Mouse (Mus musculus) kidney, embryonic 15.5 days (tissue): ENCODE data around the gene Cenpx. TPM values are rescaled to one million over a fixed set of nuclear protein-coding genes. Genes with fewer than 3 reads are reported as not detected.
"Not testable (repeated sequence)": the region's sequence is repeated elsewhere in the genome, so short reads cannot be mapped to it uniquely, and the experiment has no call there.

Source experiments
- ATAC-seq: fragments of 200-750 bp; cut with Nextera tagmentation; replicated peaks from 2 replicates; pipeline ENCODE4 v1.8.0; 2017; ENCODE audit warnings: moderate TSS enrichment; ENCODE audit not compliant: low FRiP score
- H3K27ac ChIP-seq: fragments of 300-500 bp; sonication (generic); 2 replicates; pipeline ENCODE4 v1.5.1; 2015; ENCODE audit warnings: mild to moderate bottlenecking, inconsistent platforms
- H3K27me3 ChIP-seq: fragments of 300-500 bp; sonication (generic); 2 replicates; pipeline ENCODE4 v1.6.1; 2015; ENCODE audit warnings: inconsistent platforms
- H3K36me3 ChIP-seq: fragments of 300-500 bp; sonication (generic); 2 replicates; pipeline ENCODE4 v1.6.1; 2015; ENCODE audit warnings: inconsistent platforms
- H3K4me1 ChIP-seq: fragments of 300-500 bp; sonication (generic); 2 replicates; pipeline ENCODE4 v1.6.1; 2015; ENCODE audit warnings: inconsistent platforms
- H3K4me2 ChIP-seq: fragments of 300-500 bp; sonication (generic); 2 replicates; pipeline ENCODE4 v1.6.1; 2015; ENCODE audit warnings: moderate library complexity, mild to moderate bottlenecking, inconsistent platforms
- H3K4me3 ChIP-seq: fragments of 300-500 bp; sonication (generic); replicated peaks from 2 replicates; pipeline ENCODE4 v1.5.1; 2015; ENCODE audit warnings: mild to moderate bottlenecking, inconsistent platforms
- H3K9ac ChIP-seq: fragments of 300-500 bp; sonication (generic); 2 replicates; pipeline ENCODE4 v1.6.1; 2015; ENCODE audit warnings: mild to moderate bottlenecking, inconsistent platforms
- H3K9me3 ChIP-seq: fragments of 300-500 bp; sonication (generic); replicated peaks from 2 replicates; pipeline ENCODE4 v1.6.1; 2016; ENCODE audit warnings: inconsistent platforms
- WGBS: fragments of 180-500 bp; shearing (Covaris S2); methylation state at CpG from one replicate; pipeline ENCODE4 v1.1.7; 2015; ENCODE audit warnings: mixed read lengths; 5-methylcytosine and 5-hydroxymethylcytosine counted together
- polyA plus RNA-seq: library from polyadenylated mRNA; unstranded; fragments of >200 nt; fragmentation: Nextera tagmentation; extraction: Ambion mirVana; gene quantifications from 2 replicates; pipeline ENCODE4 v1.2.1, GENCODE M21; 2015

Gene Cenpx
- polyA plus RNA-seq, 1 experiment from 2014 or later: 164 TPM

DNA sequence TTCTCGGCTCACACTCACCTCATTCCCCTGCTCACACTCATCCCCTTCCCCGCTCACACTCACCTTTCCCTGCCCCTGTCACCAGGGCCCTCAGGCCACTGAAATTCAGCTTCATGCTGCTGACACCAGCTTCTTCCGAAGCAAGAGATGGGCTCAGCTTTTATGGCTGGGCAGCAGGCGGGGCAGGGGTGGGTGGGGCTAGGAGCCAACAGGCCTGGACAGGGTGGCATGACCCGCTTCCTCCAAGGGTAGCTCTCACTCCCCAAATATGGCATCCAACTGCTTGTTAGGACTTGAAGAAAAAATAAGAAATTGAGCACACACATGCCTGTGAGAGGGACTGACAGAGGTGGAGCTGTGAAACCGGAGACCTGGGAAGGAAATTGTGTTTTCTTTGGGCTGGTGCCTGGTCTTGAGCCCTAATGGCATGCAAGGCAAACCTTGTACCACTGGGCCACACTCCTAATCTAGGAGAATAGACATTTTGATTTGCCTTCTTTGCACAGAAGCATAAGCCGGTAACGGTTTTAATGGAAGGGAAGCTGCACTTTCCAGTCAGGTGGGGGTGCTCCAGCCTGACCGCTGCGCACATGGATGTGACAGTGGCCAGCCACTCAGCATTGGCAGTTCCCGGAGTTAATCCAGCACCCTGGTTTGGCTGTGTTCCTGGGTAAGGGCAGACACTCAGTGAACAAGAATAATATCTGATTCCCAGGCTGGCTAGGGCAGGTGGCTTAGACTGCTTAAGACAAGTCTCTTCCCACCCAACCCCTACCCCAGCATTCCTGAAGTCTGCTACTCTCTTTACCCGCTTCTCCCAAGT lies 18.5 kb upstream of the Cenpx start, which contains the start of gene Cbr2:
TSS of gene Cbr2 (minus strand) at position 257 of the 823 bp plus-strand sequence.
- H3K4me3 ChIP-seq: no peak within 1 kb of the TSS
- no peaks in the 10 kb centered on the region for H3K9me3 ChIP-seq
- 62% methylated on average over 12 of the region's 12 CpGs for WGBS
- no peak for ATAC-seq
- H3K4me2 ChIP-seq: no peak within 1 kb of the TSS
- H3K4me1 ChIP-seq: peaks cover 12% of the 10 kb centered on the region
- H3K27me3 ChIP-seq: peaks cover 4% of the 10 kb centered on the region; the same call in 1 of the 2 replicates
- no peaks in the 10 kb centered on the region for H3K36me3 ChIP-seq
- no peak within 1 kb of the TSS for H3K27ac ChIP-seq
- H3K9ac ChIP-seq: no peak within 1 kb of the TSS

DNA sequence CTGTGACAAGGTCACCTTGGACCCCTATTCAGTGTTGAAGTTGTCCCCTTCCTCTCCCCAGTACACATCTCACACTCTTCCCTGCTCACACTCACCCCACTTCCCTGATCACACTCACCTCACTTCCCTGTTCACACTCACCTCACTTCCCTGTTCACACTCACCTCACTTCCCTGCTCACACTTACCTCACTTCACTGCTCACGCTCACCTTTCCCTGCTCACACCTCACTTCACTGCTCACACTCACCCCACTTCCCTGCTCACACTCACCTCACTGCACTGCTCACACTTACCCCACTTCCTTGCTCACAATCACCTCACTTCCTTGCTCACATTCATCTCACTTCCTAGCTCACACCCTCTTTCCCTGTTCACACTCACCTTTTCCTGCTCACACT lies 17.9 kb upstream of the Cenpx start:
- no peaks in the 10 kb centered on the region for H3K36me3 ChIP-seq
- no peak overlapping the region for H3K27ac ChIP-seq

DNA sequence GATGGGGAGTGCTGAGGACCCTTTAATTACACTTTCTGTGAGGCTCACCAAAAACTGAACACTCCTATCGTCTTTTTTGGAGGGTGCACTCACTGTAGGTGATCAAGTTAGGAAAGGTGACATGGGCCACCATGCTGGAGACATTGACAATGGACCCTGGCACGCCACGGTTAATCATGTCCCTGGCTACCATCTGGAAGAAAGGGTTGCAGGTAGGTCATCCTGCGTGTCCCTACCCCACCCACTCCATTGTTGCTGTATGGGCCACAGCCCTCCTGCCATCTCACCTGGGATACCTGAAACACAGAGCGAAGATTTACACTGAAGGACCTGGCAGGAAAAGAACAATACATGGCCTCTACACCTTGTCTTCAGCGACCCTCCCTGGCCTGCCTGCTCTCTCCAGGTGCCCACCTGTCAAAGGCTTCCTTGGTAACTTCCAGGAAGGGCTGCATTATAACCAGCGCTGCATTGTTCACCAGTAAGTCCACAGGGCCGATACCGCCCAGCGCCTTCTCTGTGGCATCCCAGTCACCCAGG lies 16.9 kb upstream of the Cenpx start:
- H3K27ac ChIP-seq: no peak overlapping the region
- no peaks in the 10 kb centered on the region for H3K9me3 ChIP-seq
- H3K4me2 ChIP-seq: no peak overlapping the region
- peaks cover 23% of the 10 kb centered on the region for H3K4me1 ChIP-seq
- whole genome bisulfite sequencing: 85% methylated on average over 10 of the region's 10 CpGs
- ATAC-seq: no peak
- H3K27me3 ChIP-seq: peaks cover 4% of the 10 kb centered on the region; the same call in 1 of the 2 replicates
- no peak overlapping the region for H3K9ac ChIP-seq
- H3K4me3 ChIP-seq: no peak overlapping the region
- H3K36me3 ChIP-seq: 0 out of 2 replicates have a peak, but pooled peaks cover under 1% of the 10 kb centered on the region

More for the DNA sequence above, 17.9 kb upstream of the Cenpx start:
- Histone ChIP-seq H3K4me2 (no peak overlapping the region), H3K4me1 (peaks cover 18% of the 10 kb centered on the region), H3K4me3 (no peak overlapping the region), H3K9me3 (no peaks in the 10 kb centered on the region), H3K27me3 (peaks cover 4% of the 10 kb centered on the region; the same call in 1 of the 2 replicates), H3K9ac (no peak overlapping the region)
- no peak for ATAC-seq
- WGBS: 100% methylated on average over 1 of the region's 1 CpGs

DNA sequence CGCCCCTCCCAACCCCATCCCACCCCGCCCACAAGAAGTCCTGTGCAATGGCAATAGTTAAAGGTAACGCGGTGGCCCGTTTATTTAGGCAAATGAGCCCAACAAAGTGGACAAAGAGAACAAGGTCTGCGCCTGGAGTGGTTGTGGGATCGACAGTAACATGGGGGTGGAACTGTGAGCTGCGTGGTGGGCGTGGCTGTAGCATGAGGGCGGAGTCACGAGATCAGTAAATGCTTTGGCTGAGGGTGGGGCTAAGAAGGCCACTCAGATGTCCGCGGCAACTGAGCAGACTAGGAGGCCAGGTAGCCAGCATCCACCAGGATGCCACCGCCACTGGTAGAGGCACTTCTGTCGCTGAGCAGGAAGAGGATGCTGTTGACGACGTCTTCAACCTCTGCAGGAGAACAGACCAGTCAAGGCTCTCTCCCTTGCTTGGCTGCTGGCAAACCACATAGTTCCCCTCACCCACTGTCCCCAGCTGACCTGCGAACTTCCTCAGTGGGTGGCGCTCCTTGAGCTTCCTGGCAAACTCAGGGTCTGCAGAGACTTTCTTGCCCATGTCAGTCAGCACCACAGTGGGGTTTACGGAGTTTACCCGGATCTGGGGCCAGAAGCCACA lies 16.0 kb upstream of the Cenpx start:
- Histone ChIP-seq H3K4me1 (peaks cover 23% of the 10 kb centered on the region), H3K4me2 (peak overlapping the region; percentile 53), H3K4me3 (peak overlapping the region; percentile 9; the same call in 1 of the 2 replicates)
- not testable (repeated sequence) for H3K9ac ChIP-seq, H3K27me3 ChIP-seq, H3K36me3 ChIP-seq, H3K9me3 ChIP-seq, H3K27ac ChIP-seq
- WGBS: 3% methylated on average over 18 of the region's 21 CpGs
- ATAC-seq: 0 out of 2 replicates have a peak, but pooled peaks have one; percentile 22

DNA sequence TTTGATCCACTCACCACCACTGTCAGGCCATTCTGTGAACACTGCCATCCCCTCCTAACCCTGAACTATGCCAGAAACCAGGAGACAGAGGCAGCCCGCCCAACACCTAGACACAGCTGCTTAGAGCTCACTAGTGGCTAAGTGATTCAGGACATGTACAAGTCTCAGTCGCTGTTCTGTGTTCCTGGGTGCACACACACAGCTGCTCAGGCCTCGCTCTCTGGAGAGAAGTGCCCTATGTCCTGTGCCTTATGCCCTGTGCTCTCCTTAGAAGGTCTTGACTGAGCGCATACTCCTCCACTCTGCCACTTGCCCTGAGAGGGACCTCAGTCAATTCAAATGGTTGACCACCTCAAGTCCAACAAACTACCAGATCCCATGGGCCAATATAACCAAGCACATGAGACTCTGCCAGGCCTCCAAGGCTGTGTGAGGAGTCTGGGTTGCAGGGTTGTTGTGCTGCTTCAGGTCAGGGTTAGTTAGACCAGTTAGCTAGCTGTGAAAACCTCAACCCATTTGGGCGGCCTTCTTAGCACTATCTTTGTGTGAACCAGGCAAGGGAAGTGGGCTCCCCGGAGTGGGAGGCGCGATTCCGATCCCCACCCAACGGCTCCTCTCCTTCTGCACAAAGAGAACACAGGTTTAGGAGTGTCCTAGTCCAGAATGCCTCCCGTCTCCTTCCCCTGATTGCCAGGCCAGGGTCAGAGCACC lies 15.1 kb upstream of the Cenpx start:
- peaks cover 4% of the 10 kb centered on the region; the same call in 1 of the 2 replicates for H3K27me3 ChIP-seq
- H3K36me3 ChIP-seq: 0 out of 2 replicates have a peak, but pooled peaks cover 7% of the 10 kb centered on the region
- no peak overlapping the region for H3K27ac ChIP-seq
- H3K4me3 ChIP-seq: no peak overlapping the region
- no peak overlapping the region for H3K9ac ChIP-seq
- no peaks in the 10 kb centered on the region for H3K9me3 ChIP-seq
- no peak for ATAC-seq
- H3K4me1 ChIP-seq: peaks cover 23% of the 10 kb centered on the region
- WGBS: 73% methylated on average over 11 of the region's 11 CpGs
- H3K4me2 ChIP-seq: peak overlapping the region; percentile 53

DNA sequence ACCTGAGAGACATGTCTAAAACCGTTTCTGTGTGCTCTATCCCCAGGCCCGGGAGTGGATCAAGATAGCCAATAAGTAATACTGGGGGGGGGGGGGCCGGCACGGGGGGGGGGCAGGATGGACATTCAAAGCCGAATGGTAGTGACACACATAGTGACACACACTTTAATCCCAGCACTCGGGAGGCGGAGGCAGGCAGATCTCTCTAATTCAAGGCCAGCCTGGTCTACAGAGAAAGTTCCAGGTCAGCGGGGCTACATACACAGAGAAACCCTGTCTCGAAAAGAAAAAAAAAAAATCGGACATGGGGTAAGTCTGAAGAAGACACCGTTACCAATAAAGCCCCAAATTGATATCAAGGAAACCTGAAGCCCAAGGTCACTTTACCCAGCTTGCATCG lies 14.0 kb upstream of the Cenpx start:
- H3K27me3 ChIP-seq: peaks cover 7% of the 10 kb centered on the region; the same call in 1 of the 2 replicates
- peak overlapping the region; percentile 95 for H3K4me2 ChIP-seq
- no peak overlapping the region for H3K27ac ChIP-seq
- WGBS: 57% methylated on average over 12 of the region's 12 CpGs
- H3K4me3 ChIP-seq: no peak overlapping the region
- ATAC-seq: no peak
- H3K4me1 ChIP-seq: peaks cover 22% of the 10 kb centered on the region
- no peaks in the 10 kb centered on the region for H3K9me3 ChIP-seq
- H3K36me3 ChIP-seq: 0 out of 2 replicates have a peak, but pooled peaks cover 7% of the 10 kb centered on the region
- no peak overlapping the region for H3K9ac ChIP-seq

DNA sequence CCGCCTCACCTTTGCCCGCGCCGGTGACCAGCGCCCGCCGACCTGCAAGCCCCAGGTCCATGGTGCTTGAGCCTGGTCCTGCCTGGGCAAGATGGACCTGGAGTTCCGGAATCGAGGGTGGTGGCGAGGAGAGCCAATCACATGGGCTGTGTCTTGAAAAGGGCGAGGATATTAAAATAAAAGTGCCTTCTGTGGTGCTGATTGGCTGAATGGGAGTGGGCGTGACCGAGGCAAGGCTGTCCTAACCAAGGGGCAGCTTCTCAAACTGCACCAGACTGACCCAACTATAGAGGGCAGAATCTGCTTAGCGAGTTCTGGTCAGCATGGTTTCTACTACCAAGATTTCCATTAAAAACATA lies 13.6 kb upstream of the Cenpx start, which contains the start of gene Dcxr:
TSS of gene Dcxr (minus strand) at position 113 of the 359 bp plus-strand sequence.
- ATAC-seq: peak; percentile 89
- WGBS: under 1% methylated on average over 14 of the region's 14 CpGs
- Histone ChIP-seq H3K27me3 (peaks cover 8% of the 10 kb centered on the region), H3K36me3 (0 out of 2 replicates have a peak, but pooled peaks cover 7% of the 10 kb centered on the region), H3K4me3 (peak within 1 kb of the TSS; percentile 69), H3K4me1 (peaks cover 24% of the 10 kb centered on the region), H3K9me3 (no peaks in the 10 kb centered on the region), H3K27ac (peak within 1 kb of the TSS; percentile 62), H3K4me2 (peak within 1 kb of the TSS; percentile 95), H3K9ac (peak within 1 kb of the TSS; percentile 55)

DNA sequence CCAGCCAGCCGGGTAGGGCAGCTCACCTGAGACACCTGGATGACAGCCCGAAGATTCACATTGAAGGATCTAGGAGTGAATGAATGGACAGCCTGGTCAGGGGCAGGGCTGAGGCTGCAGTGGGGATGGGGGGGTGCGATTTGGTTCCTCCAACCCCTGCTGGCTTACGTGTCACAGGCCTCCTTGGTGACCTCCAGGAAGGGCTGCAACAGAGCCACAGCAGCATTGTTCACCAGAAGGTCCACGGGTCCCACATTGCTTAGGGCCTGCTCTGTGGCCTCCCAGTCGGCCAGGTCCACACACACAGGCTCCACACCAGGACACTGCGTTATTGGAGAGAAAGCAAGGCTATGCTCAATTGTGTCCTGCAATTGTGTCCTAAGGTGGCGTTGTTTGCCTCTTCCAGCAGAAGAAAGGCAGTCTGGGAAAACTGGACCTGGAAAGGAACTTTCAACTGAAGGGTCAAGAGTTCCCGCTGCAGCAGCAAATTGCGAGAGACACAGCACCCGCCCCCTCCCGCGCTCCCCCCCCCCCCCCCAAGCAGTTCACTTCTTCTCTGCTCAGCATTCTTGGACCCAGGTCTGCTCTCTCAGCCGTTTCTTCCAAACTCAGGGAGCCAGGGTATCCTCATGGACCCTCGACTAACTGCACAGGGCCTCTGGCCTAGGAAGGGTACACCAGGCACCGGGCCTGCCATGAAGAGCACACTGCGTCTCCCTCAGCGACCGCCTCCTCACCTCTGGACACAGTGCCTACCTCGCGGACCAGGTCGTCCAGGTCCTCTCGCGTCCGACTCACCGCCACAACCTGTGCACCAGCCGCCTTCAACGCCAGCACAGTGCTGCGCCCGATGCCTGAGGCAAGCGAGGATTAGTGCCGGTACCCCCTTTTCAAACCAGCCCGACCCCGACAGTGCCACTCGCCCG lies 13.0 kb upstream of the Cenpx start:
- peak overlapping the region; percentile 55 for H3K9ac ChIP-seq
- no peaks in the 10 kb centered on the region for H3K9me3 ChIP-seq
- H3K4me2 ChIP-seq: peak overlapping the region; percentile 95
- peaks cover 10% of the 10 kb centered on the region for H3K27me3 ChIP-seq
- H3K4me3 ChIP-seq: peak overlapping the region; percentile 69
- H3K4me1 ChIP-seq: peaks cover 29% of the 10 kb centered on the region
- ATAC-seq: peak; percentile 32
- H3K27ac ChIP-seq: peak overlapping the region; percentile 62
- 19% methylated on average over 36 of the region's 36 CpGs for WGBS
- 0 out of 2 replicates have a peak, but pooled peaks cover 7% of the 10 kb centered on the region for H3K36me3 ChIP-seq

DNA sequence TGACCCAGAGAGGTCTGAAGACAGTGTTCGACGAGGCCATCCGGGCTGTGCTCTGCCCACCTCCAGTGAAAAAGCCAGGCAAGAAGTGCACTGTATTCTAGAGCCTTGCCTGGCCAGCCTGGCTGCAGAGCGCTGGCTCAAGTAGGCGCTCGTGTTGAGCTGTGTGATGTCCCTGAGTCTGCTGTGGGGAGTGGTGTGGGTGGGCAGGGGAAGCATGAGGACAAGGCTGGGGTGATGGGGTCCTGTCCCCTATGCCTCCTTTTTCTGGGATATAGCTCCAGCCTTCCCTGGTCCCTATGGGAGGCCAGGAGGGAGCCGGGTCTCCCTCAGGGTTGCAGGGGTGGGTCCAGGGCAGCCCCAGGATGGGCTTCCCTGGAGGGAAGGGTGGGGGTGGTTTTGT lies 10.0 kb upstream of the Cenpx start:
- no peak overlapping the region for H3K4me2 ChIP-seq
- WGBS: 87% methylated on average over 7 of the region's 7 CpGs
- no peak overlapping the region for H3K4me3 ChIP-seq
- no peaks in the 10 kb centered on the region for H3K9me3 ChIP-seq
- peaks cover 39% of the 10 kb centered on the region for H3K4me1 ChIP-seq
- H3K27me3 ChIP-seq: peaks cover 7% of the 10 kb centered on the region
- peaks cover 21% of the 10 kb centered on the region for H3K36me3 ChIP-seq
- no peak overlapping the region for H3K9ac ChIP-seq
- H3K27ac ChIP-seq: no peak overlapping the region
- ATAC-seq: no peak

DNA sequence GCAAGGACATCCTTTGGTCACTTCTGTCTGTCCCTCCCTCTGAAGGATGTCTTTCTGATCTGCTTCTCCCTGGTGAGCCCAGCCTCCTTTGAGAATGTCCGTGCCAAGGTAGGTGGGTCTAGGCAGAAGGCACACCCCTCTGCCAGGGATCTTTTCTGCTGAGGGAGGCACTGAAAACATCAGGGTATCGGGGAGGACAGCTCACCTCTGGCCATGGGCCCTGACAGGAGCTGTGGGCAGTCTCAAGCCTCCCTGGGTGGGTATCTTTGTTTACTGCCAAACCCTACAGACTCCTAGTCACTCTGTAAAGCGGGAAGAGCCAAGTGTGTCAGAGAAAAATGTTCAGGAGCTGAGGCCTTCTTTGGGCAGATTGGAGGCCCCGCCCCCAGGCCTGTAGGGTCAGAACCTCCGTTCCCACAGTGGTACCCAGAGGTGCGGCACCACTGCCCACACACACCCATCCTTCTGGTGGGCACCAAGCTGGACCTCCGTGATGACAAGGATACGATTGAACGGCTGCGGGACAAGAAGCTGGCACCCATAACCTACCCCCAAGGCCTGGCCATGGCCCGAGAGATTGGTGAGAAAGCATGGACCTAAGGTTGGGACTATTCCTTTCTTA lies 9.3 kb upstream of the Cenpx start:
- Histone ChIP-seq H3K27ac (no peak overlapping the region), H3K9me3 (no peaks in the 10 kb centered on the region), H3K36me3 (peaks cover 27% of the 10 kb centered on the region), H3K27me3 (peaks cover 7% of the 10 kb centered on the region), H3K4me2 (peak overlapping the region; percentile 100), H3K9ac (no peak overlapping the region), H3K4me3 (no peak overlapping the region), H3K4me1 (peaks cover 39% of the 10 kb centered on the region)
- no peak for ATAC-seq
- 91% methylated on average over 11 of the region's 11 CpGs for WGBS
